Mouse (Mus musculus) limb, embryonic 14.5 days (tissue): ENCODE results near the gene Rasgef1c. TPM values are rescaled to one million over a fixed set of nuclear protein-coding genes. Genes with fewer than 3 reads are reported as not detected.

Experiments
- ATAC-seq: fragments of 200-750 bp; cut with Nextera tagmentation; 2 replicates; pipeline ENCODE4 v1.8.0; 2017; ENCODE audit warnings: low read depth, moderate number of reproducible peaks, moderate TSS enrichment; ENCODE audit not compliant: low FRiP score
- DNase-seq: peaks from one replicate; pipeline ENCODE4 v3.0.0-alpha.2; 2015; ENCODE audit warnings: low spot score
- H3K27ac ChIP-seq: fragments of 300-500 bp; sonication (generic); replicated peaks from 2 replicates; pipeline ENCODE4 v1.5.1; 2014; ENCODE audit warnings: low read depth, mild to moderate bottlenecking, low read length, moderate library complexity, mixed read lengths
- H3K27me3 ChIP-seq: fragments of 300-500 bp; sonication (generic); 2 replicates; pipeline ENCODE4 v1.6.1; 2014; ENCODE audit warnings: low read length, mixed read lengths; ENCODE audit not compliant: control insufficient read depth, insufficient read depth
- H3K36me3 ChIP-seq: fragments of 300-500 bp; sonication (generic); 2 replicates; pipeline ENCODE4 v1.6.1; 2014; ENCODE audit warnings: mild to moderate bottlenecking, low read length, moderate library complexity, mixed read lengths; ENCODE audit not compliant: control insufficient read depth, insufficient read depth
- H3K4me1 ChIP-seq: fragments of 300-500 bp; sonication (generic); 2 replicates; pipeline ENCODE4 v1.6.1; 2014; ENCODE audit warnings: antibody characterized with exemption, low read length, mixed read lengths; ENCODE audit not compliant: control insufficient read depth, insufficient read depth
- H3K4me2 ChIP-seq: fragments of 300-500 bp; sonication (generic); replicated peaks from 2 replicates; pipeline ENCODE4 v1.6.1; 2014; ENCODE audit warnings: low read depth, mild to moderate bottlenecking, low read length, moderate library complexity; ENCODE audit not compliant: severe bottlenecking
- H3K4me3 ChIP-seq: fragments of 300-500 bp; sonication (generic); replicated peaks from 2 replicates; pipeline ENCODE4 v1.5.1; 2014; ENCODE audit warnings: low read length
- H3K9ac ChIP-seq: fragments of 300-500 bp; sonication (generic); 2 replicates; pipeline ENCODE4 v1.6.1; 2014; ENCODE audit warnings: mild to moderate bottlenecking, low read depth, low read length, moderate library complexity; ENCODE audit not compliant: severe bottlenecking
- H3K9me3 ChIP-seq: fragments of 300-500 bp; sonication (generic); 2 replicates; pipeline ENCODE4 v1.6.1; 2016; ENCODE audit warnings: low read length; ENCODE audit not compliant: control insufficient read depth
- POLR2A ChIP-seq: fragments of 200-500 bp; IDR thresholded peaks from 2 replicates; pipeline ENCODE4 v1.8.0; 2012; ENCODE audit warnings: inconsistent platforms, mild to moderate bottlenecking, moderate library complexity, borderline replicate concordance; ENCODE audit not compliant: insufficient read depth, insufficient read length; ENCODE audit errors: extremely low read depth
- WGBS: fragments of 180-500 bp; shearing (Covaris S2); extraction: QIAGEN DNeasy Blood & Tissue Kit; methylation state at CpG from one replicate; pipeline ENCODE4 v1.1.7; 2014; 5-methylcytosine and 5-hydroxymethylcytosine counted together
- polyA plus RNA-seq, 2 experiments: library from polyadenylated mRNA; depleted of rRNA in 1 of 2; stranded (reverse) in 1 of 2; unstranded in 1 of 2; fragments of >200 nt; fragmentation: Nextera tagmentation in 1 of 2; extraction: Ambion mirVana in 1 of 2; gene quantifications; 2 replicates each; pipeline versions ENCODE4 v1.2.1 to v1.2.3; 2012 to 2014

Gene Rasgef1c
- polyA plus RNA-seq (2012; rRNA removed): 0.43 and 0.73 TPM in 2 replicates
- 0.34 and 0.88 TPM in 2 replicates for polyA plus RNA-seq (2014; fragmentation: Nextera tagmentation; extraction: Ambion mirVana)

GRCm38 (mm10) chr11:49901659-49902458 is at the start of gene Rasgef1c:
TSS of gene Rasgef1c (plus strand) at chr11:49901835.
- peaks cover 4% of the 10 kb centered on the region; the same call in 1 of the 2 replicates for H3K4me1 ChIP-seq
- H3K36me3 ChIP-seq: no peaks in the 10 kb centered on the region
- peak within 1 kb of the TSS; percentile 65 for H3K9ac ChIP-seq
- ATAC-seq (peak; percentile 85), DNase-seq (peak; percentile 28)
- peaks cover 6% of the 10 kb centered on the region; the same call in 1 of the 2 replicates for H3K9me3 ChIP-seq
- TF ChIP-seq POLR2A: no peak
- WGBS: 6% methylated on average over 48 of the region's 99 CpGs
- H3K4me2 ChIP-seq: peak within 1 kb of the TSS; percentile 99
- peaks cover 27% of the 10 kb centered on the region for H3K27me3 ChIP-seq
- H3K4me3 ChIP-seq: peak within 1 kb of the TSS; percentile 61
- H3K27ac ChIP-seq: no peak within 1 kb of the TSS

- no peaks in the 10 kb centered on the region for H3K9me3 ChIP-seq
- H3K4me1 ChIP-seq: no peaks in the 10 kb centered on the region
- no peak for TF ChIP-seq POLR2A
- 85% methylated on average over 5 of the region's 5 CpGs for WGBS
- DNase-seq (no peak), ATAC-seq (no peak)
- H3K9ac ChIP-seq: no peak overlapping the region
- no peak overlapping the region for H3K4me3 ChIP-seq
- no peaks in the 10 kb centered on the region for H3K27me3 ChIP-seq
- H3K36me3 ChIP-seq: peaks cover 22% of the 10 kb centered on the region
- H3K27ac ChIP-seq: no peak overlapping the region
- H3K4me2 ChIP-seq: no peak overlapping the region
Observed at GRCm38 (mm10) chr11:49855144-49855543, 46.5 kb upstream of the Rasgef1c start.

- Histone ChIP-seq H3K9ac (no peak overlapping the region), H3K9me3 (no peaks in the 10 kb centered on the region), H3K27me3 (no peaks in the 10 kb centered on the region), H3K4me1 (no peaks in the 10 kb centered on the region), H3K27ac (no peak overlapping the region), H3K36me3 (peaks cover 20% of the 10 kb centered on the region), H3K4me3 (no peak overlapping the region), H3K4me2 (no peak overlapping the region)
- ATAC-seq: no peak
- DNase-seq: no peak
- no peak for TF ChIP-seq POLR2A
- 84% methylated on average over 4 of the region's 4 CpGs for WGBS
Observed at GRCm38 (mm10) chr11:49861139-49861538, 40.5 kb upstream of the Rasgef1c start.

GRCm38 (mm10) chr11:49863926-49864325 is 37.7 kb upstream of the Rasgef1c start:
- no peak for TF ChIP-seq POLR2A

GRCm38 (mm10) chr11:49867320-49867719 is 34.3 kb upstream of the Rasgef1c start:
- no peak overlapping the region for H3K4me3 ChIP-seq
- WGBS: 81% methylated on average over 5 of the region's 5 CpGs
- H3K4me2 ChIP-seq: no peak overlapping the region
- TF ChIP-seq POLR2A: no peak
- H3K9me3 ChIP-seq: no peaks in the 10 kb centered on the region
- no peak overlapping the region for H3K9ac ChIP-seq
- ATAC-seq (no peak), DNase-seq (no peak)
- H3K36me3 ChIP-seq: peaks cover 37% of the 10 kb centered on the region
- no peaks in the 10 kb centered on the region for H3K27me3 ChIP-seq
- H3K4me1 ChIP-seq: no peaks in the 10 kb centered on the region
- no peak overlapping the region for H3K27ac ChIP-seq

More at GRCm38 (mm10) chr11:49863926-49864325, 37.7 kb upstream of the Rasgef1c start:
- H3K4me1 ChIP-seq: no peaks in the 10 kb centered on the region
- no peaks in the 10 kb centered on the region for H3K27me3 ChIP-seq
- no peak overlapping the region for H3K4me3 ChIP-seq
- no peak for ATAC-seq
- peaks cover 26% of the 10 kb centered on the region for H3K36me3 ChIP-seq
- H3K4me2 ChIP-seq: no peak overlapping the region
- no peak for DNase-seq
- H3K9ac ChIP-seq: no peak overlapping the region
- no peak overlapping the region for H3K27ac ChIP-seq
- H3K9me3 ChIP-seq: no peaks in the 10 kb centered on the region
